Mouse (Mus musculus) ES-Bruce4 (cell line): ENCODE data around the gene Gtf3c6. TPM values are rescaled to one million over a fixed set of nuclear protein-coding genes. Genes with fewer than 3 reads are reported as not detected.

ENCODE experiments used
- H3K27ac ChIP-seq: 2 replicates; pipeline ENCODE4 v1.5.1; 2012; ENCODE audit warnings: low read length, inconsistent platforms; ENCODE audit not compliant: insufficient read depth
- H3K27me3 ChIP-seq: 2 replicates; pipeline ENCODE4 v1.6.1; 2012; ENCODE audit warnings: mild to moderate bottlenecking, low read length, inconsistent platforms; ENCODE audit not compliant: control insufficient read depth, poor library complexity, insufficient read depth, severe bottlenecking
- H3K36me3 ChIP-seq: 2 replicates; pipeline ENCODE4 v1.6.1; 2012; ENCODE audit warnings: inconsistent platforms, mild to moderate bottlenecking, low read length, moderate library complexity; ENCODE audit not compliant: control insufficient read depth, poor library complexity, insufficient read depth, severe bottlenecking
- H3K4me1 ChIP-seq: one replicate; pipeline ENCODE4 v1.8.1; 2011; ENCODE audit warnings: low read length; ENCODE audit not compliant: control insufficient read depth, insufficient read depth
- H3K4me3 ChIP-seq: 2 replicates; pipeline ENCODE4 v1.5.1; 2011; ENCODE audit warnings: low read depth, mild to moderate bottlenecking, low read length
- H3K9ac ChIP-seq: 2 replicates; pipeline ENCODE4 v1.6.1; 2012; ENCODE audit warnings: low read depth, mild to moderate bottlenecking, inconsistent platforms; ENCODE audit not compliant: poor library complexity, severe bottlenecking
- H3K9me3 ChIP-seq: replicated peaks from 2 replicates; pipeline ENCODE4 v1.6.1; 2012; ENCODE audit warnings: mild to moderate bottlenecking, low read length, inconsistent platforms; ENCODE audit not compliant: control insufficient read depth, poor library complexity, insufficient read depth, severe bottlenecking
- CTCF ChIP-seq: IDR thresholded peaks from one replicate; pipeline ENCODE4 v1.8.1; 2011; ENCODE audit warnings: low read depth, low read length
- EP300 ChIP-seq: IDR thresholded peaks from 2 replicates; pipeline ENCODE4 v1.6.1; 2011; ENCODE audit warnings: low read depth, low read length; ENCODE audit not compliant: insufficient read depth
- POLR2A ChIP-seq: IDR thresholded peaks from one replicate; pipeline ENCODE4 v1.8.1; 2011; ENCODE audit warnings: low read length; ENCODE audit not compliant: insufficient read depth
- polyA plus RNA-seq: library from polyadenylated mRNA; stranded (reverse); fragments of >200 nt; gene quantifications from 2 replicates; pipeline ENCODE4 v1.2.4, GENCODE M21; 2011; ENCODE audit warnings: low read depth; ENCODE audit not compliant: missing spikeins, insufficient read depth, insufficient read length

Gene Gtf3c6
- polyA plus RNA-seq, 1 experiment: 42.3 TPM

DNA sequence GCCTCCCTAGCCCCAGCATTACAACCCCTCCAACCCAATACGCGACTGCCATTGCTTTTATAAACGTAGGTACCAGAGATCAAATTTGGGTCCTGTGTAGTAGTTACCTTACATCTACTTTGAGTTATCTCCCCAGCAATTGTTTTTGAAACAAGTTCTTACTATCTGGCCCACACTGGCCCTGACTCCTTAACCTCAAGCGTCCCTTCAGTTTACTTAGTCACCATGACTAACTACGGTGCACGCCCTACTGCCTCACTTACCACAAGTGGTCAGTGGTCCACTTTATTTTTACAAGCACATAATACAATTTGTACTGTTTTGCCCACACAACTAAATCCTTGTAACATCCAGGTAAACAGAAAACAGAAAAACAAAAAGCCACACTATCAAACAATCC is 34.7 kb upstream of the Gtf3c6 start:
- Histone ChIP-seq H3K36me3 (peaks cover 58% of the 10 kb centered on the region), H3K9me3 (no peaks in the 10 kb centered on the region), H3K27ac (no peak overlapping the region), H3K4me1 (no peaks in the 10 kb centered on the region), H3K27me3 (no peaks in the 10 kb centered on the region), H3K4me3 (no peak overlapping the region), H3K9ac (no peak overlapping the region)
- TF ChIP-seq EP300: no peak

DNA sequence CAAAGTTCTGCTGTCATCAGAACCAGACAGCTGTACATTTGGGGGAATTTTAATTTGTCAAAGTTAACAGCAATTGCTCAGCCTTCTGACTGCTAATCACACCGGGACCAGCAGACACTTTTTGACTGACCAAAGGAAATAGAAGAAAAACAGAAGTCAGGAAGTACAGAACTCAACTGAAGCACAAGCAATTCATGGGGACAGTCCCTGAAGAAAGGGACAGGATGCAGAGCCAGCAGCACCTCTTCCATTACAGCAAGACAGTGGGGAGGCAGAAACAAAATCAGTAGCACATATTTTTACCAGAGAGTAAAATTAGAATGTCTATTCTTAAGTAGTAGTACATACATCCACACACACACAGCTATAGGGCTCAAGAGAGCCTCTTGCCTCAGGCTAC is 28.9 kb upstream of the Gtf3c6 start:
- Histone ChIP-seq H3K36me3 (peaks cover 32% of the 10 kb centered on the region), H3K9ac (no peak overlapping the region), H3K9me3 (no peaks in the 10 kb centered on the region)

GRCm38 (mm10) chr10:40285571-40285970 is 27.7 kb upstream of the Gtf3c6 start:
- no peak overlapping the region for H3K4me3 ChIP-seq
- H3K4me1 ChIP-seq: no peaks in the 10 kb centered on the region
- no peak overlapping the region for H3K9ac ChIP-seq
- no peak overlapping the region; the same call in 1 of the 2 replicates for H3K27ac ChIP-seq
- no peaks in the 10 kb centered on the region for H3K9me3 ChIP-seq
- H3K36me3 ChIP-seq: peaks cover 20% of the 10 kb centered on the region
- TF ChIP-seq CTCF (no peak), POLR2A (no peak), EP300 (no peak)
- H3K27me3 ChIP-seq: no peaks in the 10 kb centered on the region

More for the DNA sequence above, 28.9 kb upstream of the Gtf3c6 start:
- H3K27me3 ChIP-seq: no peaks in the 10 kb centered on the region
- no peaks in the 10 kb centered on the region for H3K4me1 ChIP-seq
- H3K4me3 ChIP-seq: no peak overlapping the region
- no peak for TF ChIP-seq EP300
- no peak for TF ChIP-seq CTCF
- no peak for TF ChIP-seq POLR2A
- H3K27ac ChIP-seq: no peak overlapping the region

- H3K4me3 ChIP-seq: no peak overlapping the region
- no peak for TF ChIP-seq POLR2A
- TF ChIP-seq EP300: no peak
- TF ChIP-seq CTCF: no peak
- H3K27me3 ChIP-seq: no peaks in the 10 kb centered on the region
- H3K4me1 ChIP-seq: no peaks in the 10 kb centered on the region
- H3K36me3 ChIP-seq: peaks cover 17% of the 10 kb centered on the region
- H3K9me3 ChIP-seq: no peaks in the 10 kb centered on the region
- H3K27ac ChIP-seq: no peak overlapping the region
- no peak overlapping the region for H3K9ac ChIP-seq
Observed at GRCm38 (mm10) chr10:40284997-40285396, 27.1 kb upstream of the Gtf3c6 start.

- Histone ChIP-seq H3K36me3 (peaks cover 12% of the 10 kb centered on the region), H3K27me3 (no peaks in the 10 kb centered on the region), H3K27ac (0 out of 2 replicates have a peak overlapping the region, but pooled peaks have one; percentile 20), H3K4me1 (no peaks in the 10 kb centered on the region), H3K9me3 (no peaks in the 10 kb centered on the region), H3K4me3 (no peak overlapping the region), H3K9ac (no peak overlapping the region)
- no peak for TF ChIP-seq POLR2A
- TF ChIP-seq CTCF: no peak
Observed at GRCm38 (mm10) chr10:40284179-40284831, 26.4 kb upstream of the Gtf3c6 start.

DNA sequence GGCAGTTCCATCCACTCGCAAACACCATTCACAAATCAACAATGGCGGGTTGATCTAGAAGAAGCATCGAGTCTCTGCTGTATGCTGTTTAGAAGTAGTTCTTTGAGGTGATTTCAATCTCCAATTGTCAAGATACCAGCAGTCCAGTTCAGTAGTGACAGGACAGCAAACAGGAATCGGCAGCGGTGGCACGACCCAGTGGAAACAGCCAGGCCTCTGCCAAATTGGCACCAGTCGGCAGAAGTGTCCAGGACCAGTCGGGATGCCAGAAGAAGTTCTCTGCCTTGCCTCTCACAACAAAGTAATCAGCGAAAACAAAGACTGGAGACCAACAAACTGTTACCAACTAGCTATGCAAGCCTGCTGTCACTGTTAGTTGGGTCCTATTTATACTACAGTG is 25.7 kb upstream of the Gtf3c6 start:
- TF ChIP-seq EP300 (no peak), CTCF (no peak), POLR2A (no peak)
- peaks cover 12% of the 10 kb centered on the region for H3K36me3 ChIP-seq
- no peaks in the 10 kb centered on the region for H3K27me3 ChIP-seq
- H3K27ac ChIP-seq: no peak overlapping the region
- H3K9me3 ChIP-seq: no peaks in the 10 kb centered on the region
- H3K4me3 ChIP-seq: no peak overlapping the region
- no peak overlapping the region for H3K9ac ChIP-seq
- H3K4me1 ChIP-seq: no peaks in the 10 kb centered on the region
